8 mouse cellular contexts compared by ENCODE assay signal in genomic region chr15:31315630-31316231, GRCm38 (mm10). TPM values are rescaled to one million over a fixed set of nuclear protein-coding genes. Genes with fewer than 3 reads are reported as not detected.
DNase-seq lines count a peak whose midpoint lies in the region; ATAC-seq lines count a peak whose summit lies in the region.

No protein-coding gene starts in this region.

- peaks cover 16% of the 10 kb centered on the region for H3K4me1 ChIP-seq in hindbrain, embryonic 12.5 days

- H3K27ac ChIP-seq in hindbrain, embryonic 12.5 days: no peak overlapping the region

- peak; percentile 73 for DNase-seq in MN1 (ENCODE audit: low spot score)
- peak; percentile 73 for DNase-seq in cerebellum, adult 9-10 months
- peak; percentile 64 to 82 for DNase-seq in frontal cortex, postnatal 14 days (ENCODE audit: low spot score in 2 of 2)
- peak; percentile 90 to 92 for DNase-seq in layer of hippocampus, postnatal 10 days (ENCODE audit: low spot score in 2 of 2)
- DNase-seq in lung, postnatal 36 days: peak; percentile 92
- peak; percentile 77 for DNase-seq in retina, postnatal 7 days (ENCODE audit: low read depth, low spot score)
- peak; percentile 85 for DNase-seq in urinary bladder, postnatal 14 days (ENCODE audit: low spot score)

- no peak overlapping the region for H3K4me3 ChIP-seq in hindbrain, embryonic 12.5 days

- no peaks in the 10 kb centered on the region for H3K9me3 ChIP-seq in hindbrain, embryonic 12.5 days (replicated peaks)

- peak; percentile 78 for ATAC-seq in hindbrain, embryonic 12.5 days (ENCODE audit: low FRiP score)

- no peaks in the 10 kb centered on the region for H3K27me3 ChIP-seq in hindbrain, embryonic 12.5 days

- 5% methylated on average over 5 of the region's 5 CpGs for WGBS in hindbrain, embryonic 12.5 days

- H3K36me3 ChIP-seq in hindbrain, embryonic 12.5 days: no peaks in the 10 kb centered on the region

- H3K4me2 ChIP-seq in hindbrain, embryonic 12.5 days (replicated peaks): no peak overlapping the region

- no peak overlapping the region for H3K9ac ChIP-seq in hindbrain, embryonic 12.5 days

RNA-seq across cellular contexts. Expression of gene Ankrd33b, which starts 51.8 kb away (rescaled TPM):
- polyA plus RNA-seq in hindbrain, embryonic 12.5 days (2016; fragmentation: Nextera tagmentation; extraction: Ambion mirVana): 0.85 and 0.87 TPM in 2 replicates
- 10 to 100 TPM; 13.6 to 13.9 TPM for total RNA-seq in layer of hippocampus, postnatal 10 days (2021)
